Mouse (Mus musculus): ENCODE data around the gene Isy1.

GRCm38 (mm10) chr6:87791826-87792225 lies 46.8 kb downstream of the Isy1 start:
- TF ChIP-seq CTCF (IDR thresholded peaks at IDR 0.05; ENCODE audit: control insufficient read depth, insufficient read depth, insufficient replicate concordance, low read depth, low read length) (no peak), POLR2A (IDR thresholded peaks at IDR 0.05; ENCODE audit: control insufficient read depth, low read depth, low read length) (no peak)
